Mouse (Mus musculus): Measurements from ENCODE around the gene Tysnd1. TPM values are rescaled to one million over a fixed set of nuclear protein-coding genes. Genes with fewer than 3 reads are reported as not detected.

Gene Tysnd1
- polyA plus RNA-seq (2015; fragmentation: Nextera tagmentation; extraction: Ambion mirVana), result 18.3 and 20.8 TPM in 2 replicates

- Histone ChIP-seq H3K27ac (ENCODE audit: low read length) (no peak within 1 kb of the TSS), H3K4me2 (replicated peaks; ENCODE audit: low read depth, low read length) (peak within 1 kb of the TSS; percentile 100), H3K36me3 (ENCODE audit: insufficient read depth, low read length) (peaks cover 26% of the 10 kb centered on the region; the same call in 1 of the 2 replicates), H3K27me3 (replicated peaks; ENCODE audit: insufficient read depth, low read length) (no peaks in the 10 kb centered on the region), H3K4me1 (ENCODE audit: insufficient read depth, low read depth, low read length) (peaks cover 8% of the 10 kb centered on the region; the same call in 1 of the 2 replicates), H3K9ac (replicated peaks; ENCODE audit: low read depth) (peak within 1 kb of the TSS; percentile 66), H3K4me3 (ENCODE audit: low read depth, low read length) (peak within 1 kb of the TSS; percentile 93), H3K9me3 (ENCODE audit: low read length) (no peaks in the 10 kb centered on the region)
- DNase-seq (ENCODE audit: low spot score), result peak; percentile 99
- WGBS, result 2% methylated on average over 42 of the region's 42 CpGs
- peak; percentile 98 for ATAC-seq
- peak; percentile 59 for TF ChIP-seq CTCF (IDR thresholded peaks at IDR 0.05)
- no peak for TF ChIP-seq EP300 (IDR thresholded peaks at IDR 0.05)
These were observed at the start of gene Tysnd1 for GRCm38 (mm10) chr10:61694870-61695670. Tysnd1 (plus strand) TSS chr10:61695514.

GRCm38 (mm10) chr10:61646557-61646956, 48.8 kb upstream of the Tysnd1 start:
- Histone ChIP-seq H3K9me3 (ENCODE audit: low read length) (no peaks in the 10 kb centered on the region), H3K36me3 (ENCODE audit: insufficient read depth, low read length) (no peaks in the 10 kb centered on the region), H3K9ac (replicated peaks; ENCODE audit: low read depth) (no peak overlapping the region), H3K4me1 (ENCODE audit: insufficient read depth, low read depth, low read length) (peaks cover 3% of the 10 kb centered on the region; the same call in 1 of the 2 replicates), H3K4me3 (ENCODE audit: low read depth, low read length) (no peak overlapping the region), H3K27me3 (replicated peaks; ENCODE audit: insufficient read depth, low read length) (no peaks in the 10 kb centered on the region), H3K4me2 (replicated peaks; ENCODE audit: low read depth, low read length) (no peak overlapping the region), H3K27ac (ENCODE audit: low read length) (no peak overlapping the region)
- ATAC-seq, result no peak
- WGBS, result 74% methylated on average over 7 of the region's 7 CpGs
- DNase-seq (ENCODE audit: low spot score), result no peak
- no peak for TF ChIP-seq EP300 (IDR thresholded peaks at IDR 0.05)
- no peak for TF ChIP-seq CTCF (IDR thresholded peaks at IDR 0.05)

GRCm38 (mm10) chr10:61647790-61648736, 47.3 kb upstream of the Tysnd1 start, which contains the start of gene Ppa1:
Ppa1 (plus strand) TSS chr10:61648552.
- H3K27ac ChIP-seq (ENCODE audit: low read length), result peak within 1 kb of the TSS; percentile 35; the same call in 1 of the 2 replicates
- DNase-seq (ENCODE audit: low spot score), result peak; percentile 93
- peaks cover 3% of the 10 kb centered on the region; the same call in 1 of the 2 replicates for H3K4me1 ChIP-seq (ENCODE audit: insufficient read depth, low read depth, low read length)
- H3K9ac ChIP-seq (replicated peaks; ENCODE audit: low read depth), result peak within 1 kb of the TSS; percentile 53
- no peaks in the 10 kb centered on the region for H3K27me3 ChIP-seq (replicated peaks; ENCODE audit: insufficient read depth, low read length)
- ATAC-seq, result peak; percentile 98
- no peaks in the 10 kb centered on the region for H3K36me3 ChIP-seq (ENCODE audit: insufficient read depth, low read length)
- no peaks in the 10 kb centered on the region for H3K9me3 ChIP-seq (ENCODE audit: low read length)
- WGBS, result 2% methylated on average over 44 of the region's 50 CpGs
- peak within 1 kb of the TSS; percentile 92 for H3K4me2 ChIP-seq (replicated peaks; ENCODE audit: low read depth, low read length)
- TF ChIP-seq CTCF (IDR thresholded peaks at IDR 0.05) (no peak), EP300 (IDR thresholded peaks at IDR 0.05) (no peak)
- H3K4me3 ChIP-seq (ENCODE audit: low read depth, low read length), result peak within 1 kb of the TSS; percentile 83

GRCm38 (mm10) chr10:61648737-61649645, 46.3 kb upstream of the Tysnd1 start:
- 1% methylated on average over 42 of the region's 49 CpGs for WGBS
- H3K27me3 ChIP-seq (replicated peaks; ENCODE audit: insufficient read depth, low read length), result no peaks in the 10 kb centered on the region
- no peak for TF ChIP-seq CTCF (IDR thresholded peaks at IDR 0.05)
- TF ChIP-seq EP300 (IDR thresholded peaks at IDR 0.05), result no peak
- peak overlapping the region; percentile 53 for H3K9ac ChIP-seq (replicated peaks; ENCODE audit: low read depth)
- peak overlapping the region; percentile 92 for H3K4me2 ChIP-seq (replicated peaks; ENCODE audit: low read depth, low read length)
- no peaks in the 10 kb centered on the region for H3K36me3 ChIP-seq (ENCODE audit: insufficient read depth, low read length)
- DNase-seq (ENCODE audit: low spot score) (peak; percentile 35), ATAC-seq (peak; percentile 13; the same call in 1 of the 2 replicates)
- peak overlapping the region; percentile 83 for H3K4me3 ChIP-seq (ENCODE audit: low read depth, low read length)
- H3K9me3 ChIP-seq (ENCODE audit: low read length), result no peaks in the 10 kb centered on the region
- H3K27ac ChIP-seq (ENCODE audit: low read length), result peak overlapping the region; percentile 35; the same call in 1 of the 2 replicates
- peaks cover 3% of the 10 kb centered on the region; the same call in 1 of the 2 replicates for H3K4me1 ChIP-seq (ENCODE audit: insufficient read depth, low read depth, low read length)

- Histone ChIP-seq H3K9me3 (ENCODE audit: low read length) (no peaks in the 10 kb centered on the region), H3K4me1 (ENCODE audit: insufficient read depth, low read depth, low read length) (peaks cover 3% of the 10 kb centered on the region; the same call in 1 of the 2 replicates), H3K27me3 (replicated peaks; ENCODE audit: insufficient read depth, low read length) (no peaks in the 10 kb centered on the region), H3K36me3 (ENCODE audit: insufficient read depth, low read length) (no peaks in the 10 kb centered on the region), H3K9ac (replicated peaks; ENCODE audit: low read depth) (no peak overlapping the region), H3K4me3 (ENCODE audit: low read depth, low read length) (no peak overlapping the region), H3K27ac (ENCODE audit: low read length) (no peak overlapping the region), H3K4me2 (replicated peaks; ENCODE audit: low read depth, low read length) (no peak overlapping the region)
- TF ChIP-seq CTCF (IDR thresholded peaks at IDR 0.05), result no peak
- TF ChIP-seq EP300 (IDR thresholded peaks at IDR 0.05), result no peak
- WGBS, result 91% methylated on average over 4 of the region's 4 CpGs
- no peak for ATAC-seq
- no peak for DNase-seq (ENCODE audit: low spot score)
These were observed 41.2 kb upstream of the Tysnd1 start for GRCm38 (mm10) chr10:61654105-61654504.
